Mouse (Mus musculus): ENCODE measurements at regions not wholly inside any gene's neighbourhood (a gene's known extent, or its start where the extent isn't known, plus 50 kb on each side); places are given as distances from the start of the nearest gene placed in this dataset.

- no peak for TF ChIP-seq GATA1 (IDR thresholded peaks at IDR 0.05; ENCODE audit: borderline replicate concordance, low read length)
- no peak for TF ChIP-seq FLI1 (IDR thresholded peaks at IDR 0.05; ENCODE audit: low read length)
Measured at GRCm38 (mm10) chr11:63514615-63515014, 385.8 kb downstream of the Pmp22 start.
